Mouse (Mus musculus) frontal cortex, postnatal 10 days (tissue): ENCODE results near the gene Pcnx2.

ENCODE experiments used
- DNase-seq, 2 experiments: peaks; one replicate each; pipeline ENCODE4 v3.0.0; 2022; ENCODE audit warnings: low spot score in 2 of 2, mixed read lengths in 1 of 2

Gene Pcnx2

DNA sequence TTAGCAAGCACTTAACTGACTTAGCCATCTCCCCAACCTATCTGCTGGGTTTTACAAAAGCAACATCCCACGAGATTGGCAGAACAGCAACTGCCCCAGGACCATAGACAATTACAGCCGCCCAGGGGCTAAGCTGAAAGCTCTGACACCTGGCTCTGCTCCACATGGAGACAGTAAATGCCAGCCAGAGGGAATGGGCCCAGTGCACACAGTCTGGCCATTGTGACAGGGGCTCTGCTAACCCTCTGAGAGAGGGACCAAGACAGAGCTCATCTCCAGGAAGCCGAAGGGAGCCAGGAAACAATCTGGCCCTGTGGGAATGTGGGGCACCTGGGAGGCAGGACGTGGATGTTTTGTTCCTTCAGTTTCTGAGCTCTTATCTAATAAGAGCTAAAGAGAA, 181.9 kb downstream of the Pcnx2 start:
- no peak for DNase-seq

DNA sequence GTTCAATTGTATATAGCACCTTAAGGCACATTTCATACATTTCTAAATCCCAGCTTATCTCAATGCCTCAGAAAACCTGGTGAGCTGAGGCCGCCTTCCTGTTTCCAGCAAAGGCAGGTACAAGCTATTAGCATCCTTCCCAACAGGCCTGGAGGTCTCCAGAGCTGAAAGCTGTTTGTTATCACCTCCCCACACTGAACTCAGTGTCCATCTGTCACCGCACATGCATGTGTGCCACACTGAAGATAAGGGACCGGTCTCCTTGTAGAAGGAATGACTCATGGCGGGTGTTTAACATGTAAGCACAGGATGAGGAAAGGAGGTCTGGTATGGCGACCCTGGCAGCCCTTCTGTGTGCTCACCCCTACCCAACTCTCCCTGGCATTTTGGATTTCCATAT, 186.6 kb downstream of the Pcnx2 start:
- no peak for DNase-seq

GRCm38 (mm10) chr8:125709171-125709570, 188.9 kb downstream of the Pcnx2 start:
- DNase-seq: no peak

DNA sequence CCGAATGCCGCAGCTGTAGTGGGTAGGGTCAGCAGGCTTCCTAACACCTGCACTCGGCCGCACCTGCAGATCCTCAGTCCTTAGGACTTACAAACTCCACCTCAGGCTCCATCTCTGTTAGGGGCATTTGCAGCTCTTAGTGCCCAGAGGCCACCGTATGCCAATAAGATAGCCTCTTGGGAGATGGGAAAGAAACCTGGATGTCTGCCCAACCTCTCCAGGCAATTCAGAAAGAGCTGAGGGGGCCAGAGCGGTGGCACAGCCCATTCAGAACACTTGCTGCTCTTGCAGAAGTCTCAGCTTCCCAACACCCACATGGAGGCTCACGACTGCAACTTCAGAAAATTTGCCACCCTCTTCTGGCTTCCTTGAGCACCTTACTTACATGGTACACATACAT, 192.3 kb downstream of the Pcnx2 start:
- DNase-seq: no peak

- no peak for DNase-seq
These were observed 193.7 kb downstream of the Pcnx2 start for GRCm38 (mm10) chr8:125704434-125704833.

DNA sequence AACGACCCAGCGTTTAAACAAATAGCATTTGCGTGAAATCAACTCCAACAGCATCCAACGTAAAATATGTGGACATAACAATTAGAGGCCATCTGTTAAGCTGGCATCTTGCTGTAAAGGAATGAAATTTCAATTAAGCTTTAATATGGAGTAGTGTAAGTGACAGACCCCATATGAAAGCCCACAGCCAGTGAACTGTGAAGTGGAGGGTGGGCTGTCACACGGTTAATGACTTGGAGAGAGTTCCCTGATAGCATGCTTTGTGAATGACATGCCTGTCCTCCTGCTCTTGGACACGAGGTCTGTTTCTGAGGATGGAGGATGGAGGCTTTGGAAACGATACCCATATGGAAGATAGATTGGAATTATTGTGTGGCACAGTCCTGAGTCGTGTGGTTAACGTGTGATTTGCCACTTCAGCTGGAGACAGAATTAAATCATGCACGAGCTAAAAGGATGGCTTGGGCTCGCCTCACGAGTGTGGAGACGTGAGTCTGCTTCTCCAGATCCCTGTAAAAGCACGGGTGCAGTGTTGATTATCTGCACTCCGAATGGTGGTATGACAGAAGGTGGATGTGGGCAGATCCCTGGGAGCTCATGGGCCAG, 195.1 kb downstream of the Pcnx2 start:
- DNase-seq: no peak
